14 mouse cellular contexts compared by ENCODE assay signal in the genomic region with DNA sequence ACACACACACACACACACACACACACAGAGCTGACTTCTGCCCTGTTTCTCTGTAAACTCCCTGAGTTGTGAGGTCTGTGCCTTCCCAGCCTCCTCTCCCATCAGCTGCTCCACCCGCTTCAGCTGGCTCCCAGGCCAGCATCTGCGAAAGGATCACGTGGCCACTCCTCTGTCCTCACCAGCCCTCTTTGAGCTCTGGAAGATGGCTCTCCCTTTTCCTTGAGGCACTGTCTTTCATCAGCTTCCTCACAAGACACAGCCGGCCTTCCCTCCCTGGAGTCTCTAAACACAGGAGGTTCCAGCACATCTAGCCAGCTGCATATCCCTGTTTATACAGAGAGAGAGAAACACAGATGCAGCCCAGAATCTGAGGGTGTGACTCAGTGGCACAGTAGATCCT. TPM values are rescaled to one million over a fixed set of nuclear protein-coding genes. Genes with fewer than 3 reads are reported as not detected.
DNase-seq lines count a peak whose midpoint lies in the region; ATAC-seq lines count a peak whose summit lies in the region.
"Had no signal": no experiment of that assay in that cellular context is flagged by ENCODE, and none has a peak within 500 bp of the region (broad histone marks: within the 10 kb centered on the region; RNA-seq: fewer than 3 reads in every experiment).

No protein-coding gene starts in this region.

- no peaks in the 10 kb centered on the region for H3K36me3 ChIP-seq in forebrain, embryonic 11.5 days (ENCODE audit: control insufficient read depth, insufficient read depth, low read length)
- H3K36me3 ChIP-seq in forebrain, embryonic 10.5 days (replicated peaks) = no peaks in the 10 kb centered on the region
- H3K36me3 ChIP-seq in midbrain, embryonic 14.5 days (ENCODE audit: control insufficient read depth, insufficient read depth, low read length) = no peaks in the 10 kb centered on the region
- no peaks in the 10 kb centered on the region for H3K36me3 ChIP-seq in midbrain, embryonic 13.5 days
- no peaks in the 10 kb centered on the region for H3K36me3 ChIP-seq in stomach, embryonic 15.5 days
- H3K36me3 ChIP-seq: neural tube, embryonic 13.5 days had no signal

- 43% methylated on average over 4 of the region's 4 CpGs for WGBS in forebrain, embryonic 11.5 days
- WGBS in forebrain, embryonic 10.5 days = 50% methylated on average over 4 of the region's 4 CpGs
- WGBS in midbrain, embryonic 14.5 days = 59% methylated on average over 4 of the region's 4 CpGs
- WGBS in midbrain, embryonic 13.5 days = 42% methylated on average over 4 of the region's 4 CpGs
- 17% methylated on average over 4 of the region's 4 CpGs for WGBS in stomach, embryonic 15.5 days

- H3K4me3 ChIP-seq in forebrain, embryonic 11.5 days (ENCODE audit: low read depth, low read length) = no peak overlapping the region
- H3K4me3 ChIP-seq in forebrain, embryonic 10.5 days = no peak overlapping the region
- H3K4me3 ChIP-seq in midbrain, embryonic 14.5 days (replicated peaks; ENCODE audit: low read depth, low read length) = no peak overlapping the region
- no peak overlapping the region for H3K4me3 ChIP-seq in midbrain, embryonic 13.5 days (replicated peaks)
- no peak overlapping the region for H3K4me3 ChIP-seq in stomach, embryonic 15.5 days (replicated peaks)
- H3K4me3 ChIP-seq: neural tube, embryonic 13.5 days had no signal

- H3K27ac ChIP-seq in forebrain, embryonic 11.5 days (ENCODE audit: low read depth, low read length) = no peak overlapping the region
- no peak overlapping the region for H3K27ac ChIP-seq in forebrain, embryonic 10.5 days
- no peak overlapping the region for H3K27ac ChIP-seq in midbrain, embryonic 14.5 days (replicated peaks; ENCODE audit: low read depth, low read length)
- no peak overlapping the region for H3K27ac ChIP-seq in midbrain, embryonic 13.5 days
- H3K27ac ChIP-seq in stomach, embryonic 15.5 days = peak overlapping the region; percentile 33; the same call in 1 of the 2 replicates
- H3K27ac ChIP-seq: neural tube, embryonic 13.5 days had no signal

- H3K4me2 ChIP-seq in forebrain, embryonic 11.5 days (ENCODE audit: low read depth, low read length, severe bottlenecking) = no peak overlapping the region
- no peak overlapping the region for H3K4me2 ChIP-seq in midbrain, embryonic 14.5 days (ENCODE audit: low read length)
- H3K4me2 ChIP-seq in midbrain, embryonic 13.5 days (replicated peaks) = no peak overlapping the region
- H3K4me2 ChIP-seq in stomach, embryonic 15.5 days = no peak overlapping the region
- H3K4me2 ChIP-seq: lung, embryonic 14.5 days; neural tube, embryonic 13.5 days had no signal

- ATAC-seq in forebrain, embryonic 11.5 days (replicated peaks; ENCODE audit: low FRiP score) = no peak
- ATAC-seq in midbrain, embryonic 14.5 days (ENCODE audit: low FRiP score, low TSS enrichment) = no peak
- ATAC-seq in midbrain, embryonic 13.5 days = no peak
- ATAC-seq in stomach, embryonic 15.5 days (ENCODE audit: insufficient read depth, low FRiP score, low read depth) = peak; percentile 68; the same call in 1 of the 2 replicates
- ATAC-seq: inflammation-experienced regulatory T-cells, adult 6 months had no signal

- no peaks in the 10 kb centered on the region for H3K9me3 ChIP-seq in forebrain, embryonic 11.5 days (ENCODE audit: control insufficient read depth, low read length)
- H3K9me3 ChIP-seq in forebrain, embryonic 10.5 days = peaks cover 11% of the 10 kb centered on the region
- H3K9me3 ChIP-seq in midbrain, embryonic 14.5 days (ENCODE audit: control insufficient read depth, low read length) = no peaks in the 10 kb centered on the region
- peaks cover 6% of the 10 kb centered on the region; the same call in 1 of the 2 replicates for H3K9me3 ChIP-seq in midbrain, embryonic 13.5 days
- H3K9me3 ChIP-seq in stomach, embryonic 15.5 days = no peaks in the 10 kb centered on the region
- H3K9me3 ChIP-seq: neural tube, embryonic 13.5 days had no signal

- no peaks in the 10 kb centered on the region for H3K4me1 ChIP-seq in forebrain, embryonic 11.5 days (replicated peaks; ENCODE audit: control insufficient read depth, insufficient read depth, low read length)
- H3K4me1 ChIP-seq in forebrain, embryonic 10.5 days = peaks cover 4% of the 10 kb centered on the region
- H3K4me1 ChIP-seq in midbrain, embryonic 14.5 days (ENCODE audit: control insufficient read depth, insufficient read depth, low read length) = no peaks in the 10 kb centered on the region
- H3K4me1 ChIP-seq in midbrain, embryonic 13.5 days (replicated peaks) = peaks cover 4% of the 10 kb centered on the region; the same call in 1 of the 2 replicates
- no peaks in the 10 kb centered on the region for H3K4me1 ChIP-seq in stomach, embryonic 15.5 days
- H3K4me1 ChIP-seq: neural tube, embryonic 13.5 days had no signal

- no peak overlapping the region for H3K9ac ChIP-seq in forebrain, embryonic 11.5 days (ENCODE audit: low read length)
- no peak overlapping the region for H3K9ac ChIP-seq in midbrain, embryonic 14.5 days (replicated peaks; ENCODE audit: low read length)
- H3K9ac ChIP-seq in midbrain, embryonic 13.5 days (replicated peaks) = no peak overlapping the region
- no peak overlapping the region for H3K9ac ChIP-seq in stomach, embryonic 15.5 days
- H3K9ac ChIP-seq: lung, embryonic 14.5 days; neural tube, embryonic 13.5 days had no signal

- peak; percentile 41 for DNase-seq in forebrain, embryonic 11.5 days (ENCODE audit: low spot score)
- no peak for DNase-seq in forebrain, embryonic 10.5 days (ENCODE audit: extremely low spot score, low spot score)
- peak; percentile 19 for DNase-seq in midbrain, embryonic 14.5 days
- DNase-seq in gastrocnemius, postnatal 25 days = peak; percentile 69
- no peak for DNase-seq in thymus, postnatal 0 days (ENCODE audit: low spot score)
- DNase-seq in cerebellum, postnatal 25 days = no peak
- DNase-seq: left cerebral cortex, postnatal 4 days; lung, embryonic 14.5 days had no signal

- no peaks in the 10 kb centered on the region for H3K27me3 ChIP-seq in forebrain, embryonic 11.5 days (ENCODE audit: control insufficient read depth, insufficient read depth, low read length)
- no peaks in the 10 kb centered on the region for H3K27me3 ChIP-seq in forebrain, embryonic 10.5 days (ENCODE audit: poor library complexity, severe bottlenecking)
- H3K27me3 ChIP-seq in midbrain, embryonic 14.5 days (ENCODE audit: control insufficient read depth, insufficient read depth, low read length) = no peaks in the 10 kb centered on the region
- no peaks in the 10 kb centered on the region for H3K27me3 ChIP-seq in midbrain, embryonic 13.5 days
- H3K27me3 ChIP-seq in stomach, embryonic 15.5 days (replicated peaks) = no peaks in the 10 kb centered on the region
- H3K27me3 ChIP-seq: neural tube, embryonic 13.5 days had no signal

RNA-seq across cellular contexts. Expression of a gene that starts 22.3 kb away (rescaled TPM):
- polyA plus RNA-seq in forebrain, embryonic 11.5 days (2014; fragmentation: Nextera tagmentation; extraction: Ambion mirVana) = 0.23 and 1.3 TPM in 2 replicates
- polyA plus RNA-seq in forebrain, embryonic 10.5 days (2016; fragmentation: Nextera tagmentation; extraction: Ambion mirVana) = 0.30 and 0.66 TPM in 2 replicates
- polyA plus RNA-seq in midbrain, embryonic 14.5 days (2014; fragmentation: Nextera tagmentation; extraction: Ambion mirVana) = 1.1 and 1.7 TPM in 2 replicates
- 0.93 TPM in 2 replicates for polyA plus RNA-seq in midbrain, embryonic 13.5 days (2015; fragmentation: Nextera tagmentation; extraction: Ambion mirVana)
- 100 to 1,000 TPM; 148 to 165 TPM for total RNA-seq in gastrocnemius, postnatal 25 days (2021)
- 2.7 and 3.0 TPM in 2 replicates for polyA plus RNA-seq in stomach, embryonic 15.5 days (2015; fragmentation: Nextera tagmentation; extraction: Ambion mirVana)
- polyA plus RNA-seq in thymus, postnatal 0 days (2015; fragmentation: Nextera tagmentation; extraction: Ambion mirVana) = 13.6 and 14.8 TPM in 2 replicates

RNA-seq across cellular contexts. Expression of a gene that starts 38.3 kb away (rescaled TPM):
- polyA plus RNA-seq in forebrain, embryonic 11.5 days (2014; fragmentation: Nextera tagmentation; extraction: Ambion mirVana) = 0.12 TPM in 1 of 2 replicates, not detected in the other
- polyA plus RNA-seq in forebrain, embryonic 10.5 days (2016; fragmentation: Nextera tagmentation; extraction: Ambion mirVana) = 0.06 and 0.10 TPM in 2 replicates
- 0.12 TPM in 1 of 2 replicates, not detected in the other for polyA plus RNA-seq in midbrain, embryonic 14.5 days (2014; fragmentation: Nextera tagmentation; extraction: Ambion mirVana)
- not detected in 2 replicates for polyA plus RNA-seq in midbrain, embryonic 13.5 days (2015; fragmentation: Nextera tagmentation; extraction: Ambion mirVana)
- total RNA-seq in gastrocnemius, postnatal 25 days (2021) = under 1 TPM; 0.08 to 0.11 TPM
- polyA plus RNA-seq in stomach, embryonic 15.5 days (2015; fragmentation: Nextera tagmentation; extraction: Ambion mirVana) = 0.19 and 0.23 TPM in 2 replicates
- polyA plus RNA-seq in thymus, postnatal 0 days (2015; fragmentation: Nextera tagmentation; extraction: Ambion mirVana) = 0.41 and 0.64 TPM in 2 replicates
- total RNA-seq: common myeloid progenitor, adult 5-6 weeks; granulocyte monocyte progenitor cell, adult 5-6 weeks had no signal

Comparison
In these comparisons a context has a peak if more than half of its experiments do, and no peak if none do; other contexts are left out.
1. DNase-seq: peak in forebrain, embryonic 11.5 days (single experiment), midbrain, embryonic 14.5 days (single experiment) and gastrocnemius, postnatal 25 days (single experiment); none in forebrain, embryonic 10.5 days (single experiment), thymus, postnatal 0 days (single experiment) and cerebellum, postnatal 25 days (0 of 2).